Mouse (Mus musculus): ENCODE results near the gene Sel1l3. TPM values are rescaled to one million over a fixed set of nuclear protein-coding genes. Genes with fewer than 3 reads are reported as not detected.

Gene Sel1l3
- total RNA-seq, 2 experiments from 2014 or later = 36.1 to 41.7 TPM

DNA sequence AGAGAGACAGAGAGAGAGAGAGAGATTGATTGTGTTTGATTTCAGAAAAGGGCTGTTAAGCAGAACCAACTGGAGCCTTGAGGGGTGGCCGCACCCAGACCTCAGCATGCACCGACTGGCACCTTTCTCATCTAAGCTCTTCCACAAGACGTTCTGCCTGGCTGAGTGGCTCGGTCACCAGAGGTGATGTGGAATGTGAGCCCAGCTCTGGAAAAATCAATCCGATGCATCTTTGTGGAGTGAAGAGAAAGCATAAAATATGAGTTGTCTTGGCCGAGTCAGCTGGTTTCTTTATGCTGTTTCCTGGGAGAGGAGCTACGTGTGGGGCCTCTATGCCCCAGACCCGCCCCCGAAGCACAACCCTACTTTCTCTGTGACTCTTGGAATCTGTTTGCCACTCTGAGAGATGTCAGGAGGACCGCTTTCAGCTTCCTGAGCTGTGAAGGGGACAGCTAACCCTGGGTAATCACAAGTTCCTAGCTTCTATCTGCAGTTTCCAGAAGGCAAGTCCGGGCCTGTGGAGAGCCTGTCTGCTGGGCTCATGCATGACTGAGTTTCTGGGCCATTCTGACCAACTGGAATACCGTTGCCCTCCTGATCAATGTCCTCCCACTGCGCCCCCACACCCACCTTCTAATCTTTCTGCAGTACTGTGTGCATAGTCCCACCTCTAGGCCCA lies 109.4 kb downstream of the Sel1l3 start:
- no peak for DNase-seq (ENCODE audit: low spot score in 2 of 2)

DNA sequence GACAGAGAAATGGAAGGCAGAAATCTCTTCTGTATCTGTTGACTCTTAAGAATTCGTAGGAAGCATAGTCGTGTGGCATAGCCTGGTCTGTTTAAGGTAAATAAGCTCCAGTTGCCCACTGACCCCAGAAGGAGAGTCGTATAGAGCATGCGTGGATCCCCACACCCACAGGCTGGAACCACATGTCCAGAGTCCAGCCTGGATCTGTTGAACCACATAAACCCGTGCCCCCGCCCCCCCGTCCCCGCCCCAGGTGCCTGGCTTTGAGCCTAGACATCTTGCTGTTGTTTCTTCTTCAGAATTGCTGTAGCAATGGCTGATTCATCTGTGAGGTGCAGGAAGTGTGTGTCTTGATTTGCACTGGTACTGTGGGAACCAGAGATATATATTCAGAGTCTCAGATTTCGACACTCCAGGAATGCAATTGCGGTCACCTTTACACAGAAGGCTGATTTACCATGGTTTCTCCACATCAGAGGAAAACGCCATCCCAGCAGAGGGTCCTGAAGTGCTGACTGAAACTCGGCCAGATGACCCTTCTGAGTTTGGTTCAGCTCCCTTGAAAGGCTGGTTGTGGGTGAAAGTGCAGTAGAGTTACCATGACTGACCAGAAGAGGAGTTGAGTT lies 111.8 kb downstream of the Sel1l3 start:
- DNase-seq (ENCODE audit: low spot score in 2 of 2) = no peak

DNA sequence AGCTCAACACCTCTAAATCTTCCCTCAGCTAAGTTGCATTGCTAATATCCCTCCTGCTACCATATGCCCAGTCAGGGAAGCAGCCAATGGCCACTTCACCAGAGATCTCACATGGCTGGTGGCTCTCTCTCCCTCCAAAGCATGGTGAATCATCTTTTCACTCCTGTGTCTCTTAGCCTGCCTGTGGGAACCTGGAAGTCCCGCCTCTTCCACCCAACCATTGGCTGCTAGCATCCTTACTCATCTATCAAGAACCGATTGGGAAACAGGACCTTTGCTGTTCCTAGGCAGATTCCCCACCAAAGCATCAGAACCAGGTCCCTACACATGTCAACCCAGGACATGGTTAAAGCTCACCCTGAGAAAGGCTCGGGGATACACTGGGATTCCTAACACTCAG lies 122.4 kb downstream of the Sel1l3 start:
- no peak for DNase-seq (ENCODE audit: low spot score in 2 of 2)

DNA sequence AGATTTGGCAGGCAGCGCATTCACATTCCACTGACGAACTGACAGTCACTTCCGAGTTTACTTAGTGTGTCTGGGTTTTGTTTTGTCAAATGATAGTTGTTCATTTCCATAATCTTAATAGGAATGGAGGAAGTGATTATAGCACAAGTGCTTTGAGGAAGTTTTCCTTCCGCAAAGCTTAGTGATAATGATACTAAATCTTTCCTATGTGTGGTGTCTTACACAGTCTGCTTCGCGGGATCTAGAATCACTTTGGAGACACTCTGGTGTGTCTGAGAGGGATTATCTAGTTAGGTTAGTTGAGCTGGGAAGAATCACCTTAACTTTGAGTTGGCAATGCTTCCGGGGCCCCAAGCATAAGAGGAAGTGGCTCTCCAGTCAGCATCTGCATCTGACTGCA lies 126.3 kb downstream of the Sel1l3 start:
- DNase-seq (ENCODE audit: low spot score in 2 of 2) = no peak

DNA sequence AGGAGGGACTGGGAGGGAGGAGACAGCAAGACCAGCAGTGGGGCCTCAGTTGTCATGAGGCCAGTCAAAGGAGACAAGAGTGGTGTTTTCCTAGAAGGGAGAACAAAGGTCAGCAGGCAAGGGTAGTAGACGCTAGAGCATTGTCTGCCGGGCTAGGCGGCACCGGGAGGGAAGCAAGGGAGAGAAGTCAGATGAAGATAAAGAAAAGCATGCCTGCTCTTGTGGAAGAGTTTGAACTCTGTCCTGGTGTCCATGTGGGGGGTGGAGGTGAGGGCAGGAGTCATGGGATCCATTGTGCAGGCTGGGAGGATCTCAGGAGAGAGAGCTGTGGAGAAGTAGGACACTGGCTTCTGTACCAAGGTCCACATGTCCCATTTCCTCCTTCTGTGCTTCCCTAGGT lies 135.3 kb downstream of the Sel1l3 start:
- DNase-seq (ENCODE audit: low spot score in 2 of 2) = no peak

DNA sequence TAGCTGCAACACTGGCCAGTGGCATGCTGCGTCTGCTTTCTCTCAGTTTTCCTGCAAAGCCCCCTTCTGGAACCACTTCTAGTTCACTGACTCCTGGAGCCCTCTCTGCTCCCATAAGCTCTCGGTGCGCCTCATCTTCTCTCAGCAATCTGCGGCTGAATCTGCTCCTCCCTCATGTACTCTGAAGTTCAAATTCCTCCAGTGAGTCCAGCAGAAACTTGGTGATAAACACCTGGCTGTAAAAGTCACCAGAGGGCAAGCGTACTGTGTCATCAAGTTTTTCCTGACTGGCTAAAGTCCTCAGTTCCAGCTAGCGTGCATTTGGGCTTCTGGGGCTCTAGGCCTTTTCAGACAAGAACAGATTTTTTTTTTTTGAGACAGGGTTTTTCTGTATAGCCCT lies 139.2 kb downstream of the Sel1l3 start:
- no peak for DNase-seq (ENCODE audit: low spot score in 2 of 2)

DNA sequence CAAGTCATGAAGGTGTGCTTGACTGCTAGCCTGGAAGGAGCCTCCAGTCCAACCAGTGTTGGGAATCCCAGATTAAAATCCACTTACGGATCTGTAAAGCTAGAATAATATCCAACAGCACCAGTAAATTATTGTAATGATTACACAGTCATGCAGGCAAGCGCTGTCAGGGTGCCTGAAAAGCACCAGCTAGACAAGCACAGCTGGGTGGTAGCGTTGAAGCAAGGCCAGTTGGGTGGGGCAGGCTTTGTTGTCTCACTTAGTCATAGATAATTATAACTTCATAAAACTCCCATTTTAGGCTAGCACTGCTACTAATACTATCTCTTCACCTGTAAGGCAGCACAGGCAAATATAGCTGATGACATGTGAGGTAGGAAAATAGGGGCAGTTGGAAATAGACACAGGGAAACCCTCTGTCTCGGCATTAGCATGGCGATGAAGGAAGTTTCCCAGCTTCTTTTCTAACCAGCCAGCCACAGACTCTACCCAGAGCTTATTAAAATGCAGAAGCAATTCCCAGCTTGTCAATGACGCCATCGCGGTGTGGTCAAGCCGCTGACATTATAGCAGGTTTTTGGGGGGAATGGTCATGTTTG lies 152.1 kb downstream of the Sel1l3 start:
- DNase-seq (ENCODE audit: low spot score in 2 of 2) = no peak

Other genes with a start within 250 kb of the Sel1l3 start
- gene Slc34a2, start 175.8 kb downstream of the Sel1l3 start, total RNA-seq (2021) = not detected
- 10 to 100 TPM; 42.9 to 45.1 TPM for gene Smim20, start 53.2 kb upstream of the Sel1l3 start, total RNA-seq (2021)

All from layer of hippocampus, adult 18-20 months (tissue).